Mouse (Mus musculus) lung, postnatal 25 days (tissue): ENCODE results near the gene Plekhb1.
A peak's percentile ranks its signal among the peaks of the same experiment; 100 is the strongest.

Experiments
- DNase-seq: peaks from one replicate; pipeline ENCODE4 v3.0.0; 2022; ENCODE audit warnings: low spot score

The Plekhb1 gene

DNA sequence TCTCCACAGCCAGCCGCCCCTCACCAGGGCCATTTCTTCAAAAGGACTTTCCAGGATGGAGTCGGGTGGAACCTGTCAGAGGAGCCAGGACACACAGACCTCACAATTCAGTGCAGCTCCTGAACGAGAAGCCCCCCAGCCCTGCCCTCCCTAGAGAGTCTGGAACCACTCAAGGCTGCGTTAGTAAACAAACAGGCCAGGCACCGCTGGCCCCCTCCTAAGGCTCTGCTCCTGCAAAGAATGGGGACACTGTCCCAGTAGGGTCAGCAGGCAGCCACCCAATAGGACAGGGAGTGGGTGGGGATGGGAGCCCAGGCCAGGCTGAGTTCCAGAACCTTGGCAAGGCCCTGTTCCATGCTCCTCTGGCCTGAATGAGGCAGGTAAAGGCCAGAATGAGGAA lies 5.5 kb downstream of the Plekhb1 start:
- no peak for DNase-seq

GRCm38 (mm10) chr7:100654441-100654840 lies 7.8 kb downstream of the Plekhb1 start:
- no peak for DNase-seq

- no peak for DNase-seq
These were observed 8.5 kb downstream of the Plekhb1 start for GRCm38 (mm10) chr7:100653480-100654266.

DNA sequence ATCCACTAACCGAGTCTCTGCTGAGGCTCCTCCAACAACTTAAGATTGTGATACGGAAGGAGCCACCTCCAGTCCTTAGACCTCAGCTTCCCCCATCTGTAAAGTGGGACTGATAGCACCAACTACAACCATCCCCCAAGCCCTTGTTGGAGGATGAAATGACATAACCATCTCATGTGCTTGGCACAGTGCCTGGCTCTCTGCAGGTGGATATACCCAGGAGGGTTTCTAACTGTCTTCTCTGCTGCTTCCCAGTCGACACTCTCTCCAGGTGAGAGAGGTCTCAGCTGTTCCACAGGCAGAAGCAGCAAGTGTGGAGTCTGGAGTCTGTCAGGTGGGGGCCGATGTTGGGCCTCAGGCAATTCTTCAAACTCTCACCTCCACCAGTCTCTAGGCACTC lies 11.2 kb downstream of the Plekhb1 start:
- DNase-seq, result no peak

DNA sequence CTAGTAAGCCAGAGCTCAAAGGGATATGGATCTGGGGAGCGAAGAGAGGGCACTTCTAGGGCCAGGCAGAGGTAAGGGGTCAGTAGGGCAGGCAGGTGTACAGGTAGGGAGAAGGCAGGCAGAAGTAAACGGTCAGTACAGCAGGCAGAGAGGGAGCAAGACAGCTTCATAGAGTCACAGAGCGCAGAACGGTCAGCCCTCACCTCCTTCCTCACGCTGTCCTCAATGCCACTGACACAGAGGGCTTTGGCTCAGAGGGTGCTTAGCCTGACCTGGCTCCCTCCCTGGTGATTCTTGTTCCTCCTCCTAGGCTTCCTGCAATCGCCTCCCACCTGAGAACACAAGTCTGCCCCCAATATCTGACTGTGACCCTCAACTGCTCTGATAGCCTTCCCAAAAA lies 11.8 kb downstream of the Plekhb1 start:
- no peak for DNase-seq

DNA sequence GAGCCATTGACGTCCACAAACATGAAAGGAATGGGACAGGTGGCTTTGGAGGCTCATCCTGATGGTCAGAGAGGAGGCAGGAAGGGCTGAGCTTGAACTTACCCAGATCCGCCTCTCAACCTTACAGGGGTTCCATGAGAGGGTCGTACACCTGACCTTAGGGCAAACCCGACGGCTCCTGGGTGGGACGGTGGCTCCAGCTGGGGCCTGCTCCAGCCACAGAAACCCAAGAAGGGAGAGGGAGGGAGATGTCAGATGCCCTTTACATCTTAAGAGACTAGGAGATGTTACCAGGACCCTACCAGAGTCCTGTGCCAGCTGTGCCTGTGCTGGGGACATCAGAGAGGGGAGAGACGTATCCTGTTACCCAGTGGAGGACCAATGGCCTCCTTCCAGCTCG lies 12.4 kb downstream of the Plekhb1 start:
- no peak for DNase-seq

DNA sequence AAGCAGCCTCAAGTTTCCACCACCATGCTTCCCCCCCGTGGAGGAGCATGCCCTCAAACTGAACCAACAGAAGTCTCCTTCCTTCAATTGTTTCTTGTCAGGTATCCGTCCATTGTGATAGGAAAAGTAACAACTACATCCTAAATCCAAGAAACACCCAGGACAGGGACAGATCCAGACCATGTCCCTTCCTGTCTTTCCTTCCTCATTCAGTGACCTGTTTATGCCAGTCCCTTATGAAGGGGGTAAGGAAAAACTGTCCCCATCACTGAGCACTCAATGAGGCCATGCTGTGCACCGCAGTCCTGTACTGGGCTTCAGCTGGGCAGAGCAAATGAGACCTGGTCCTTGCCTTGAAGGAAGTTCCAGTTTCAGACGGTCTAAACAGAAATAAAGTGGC lies 13.1 kb downstream of the Plekhb1 start:
- no peak for DNase-seq

DNA sequence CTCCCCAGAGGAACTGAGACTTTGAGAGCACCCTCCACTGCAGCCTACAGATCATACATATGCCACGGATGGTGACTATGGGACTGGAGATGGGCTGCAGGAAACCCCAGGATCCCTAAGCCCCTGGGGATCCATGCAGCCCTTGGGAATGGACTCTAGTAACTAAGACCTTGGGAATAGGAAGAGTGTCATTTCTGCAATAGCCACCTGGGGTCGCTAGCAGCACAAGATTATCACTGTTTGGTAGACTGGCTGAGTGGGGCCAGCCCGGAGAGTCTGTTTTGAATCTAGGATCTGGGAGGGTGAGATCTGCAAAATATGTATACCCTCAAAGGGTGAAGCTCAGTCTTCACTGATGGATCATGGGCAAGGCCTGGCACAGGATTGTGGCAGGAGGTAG lies 17.1 kb downstream of the Plekhb1 start:
- DNase-seq, result peak; percentile 77

GRCm38 (mm10) chr7:100642413-100642812 lies 19.8 kb downstream of the Plekhb1 start:
- no peak for DNase-seq

- peak; percentile 14 for DNase-seq
These were observed 24.6 kb downstream of the Plekhb1 start for GRCm38 (mm10) chr7:100637657-100638056.

GRCm38 (mm10) chr7:100624538-100624937 lies 37.7 kb downstream of the Plekhb1 start:
- no peak for DNase-seq

GRCm38 (mm10) chr7:100622277-100622676 lies 39.9 kb downstream of the Plekhb1 start:
- DNase-seq, result no peak

DNA sequence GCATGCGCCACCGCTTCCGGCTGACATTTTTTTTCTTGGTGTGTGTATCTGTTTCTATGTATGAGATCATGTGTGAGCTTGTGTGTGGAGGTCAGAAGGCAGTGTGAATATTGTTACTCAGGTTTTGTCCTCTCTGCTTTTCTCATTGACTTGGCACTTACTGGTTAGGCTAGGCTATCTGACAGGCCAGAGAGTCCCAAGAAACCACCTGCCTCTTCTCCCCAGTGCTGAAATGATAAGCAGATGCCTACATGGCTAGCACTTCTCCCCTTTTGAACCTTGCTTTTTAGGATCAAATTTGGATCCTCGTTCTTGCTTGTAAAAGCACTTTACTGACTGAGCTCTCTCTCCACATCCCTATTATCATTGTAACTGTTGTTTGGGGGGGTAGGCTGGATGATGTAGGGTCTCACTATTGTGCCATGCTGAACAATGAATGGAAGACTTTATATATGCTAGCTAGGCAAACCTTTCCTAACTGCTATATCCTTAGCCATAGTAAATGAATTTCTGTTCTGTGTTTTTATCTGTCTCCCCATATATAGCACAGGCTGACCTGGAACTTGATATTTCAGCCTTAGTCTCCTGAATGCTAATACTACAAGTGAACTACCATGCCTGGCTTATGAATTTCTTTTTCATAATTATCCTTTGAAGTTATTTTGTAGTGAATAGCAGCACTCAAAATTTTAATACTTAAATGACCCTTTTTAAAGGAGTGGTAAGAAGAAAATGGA lies 45.9 kb downstream of the Plekhb1 start:
- DNase-seq, result no peak

GRCm38 (mm10) chr7:100608910-100609309 lies 53.3 kb downstream of the Plekhb1 start:
- no peak for DNase-seq

- peak; percentile 28 for DNase-seq
These were observed 54.0 kb downstream of the Plekhb1 start, which contains the start of gene Mrpl48 for GRCm38 (mm10) chr7:100608130-100608741. TSS of gene Mrpl48 (minus strand) at chr7:100608301.

- peak; percentile 98 for DNase-seq
These were observed 54.7 kb downstream of the Plekhb1 start, which contains the start of gene Rab6a for GRCm38 (mm10) chr7:100607214-100608129. TSS of gene Rab6a (plus strand) at chr7:100607410.

DNA sequence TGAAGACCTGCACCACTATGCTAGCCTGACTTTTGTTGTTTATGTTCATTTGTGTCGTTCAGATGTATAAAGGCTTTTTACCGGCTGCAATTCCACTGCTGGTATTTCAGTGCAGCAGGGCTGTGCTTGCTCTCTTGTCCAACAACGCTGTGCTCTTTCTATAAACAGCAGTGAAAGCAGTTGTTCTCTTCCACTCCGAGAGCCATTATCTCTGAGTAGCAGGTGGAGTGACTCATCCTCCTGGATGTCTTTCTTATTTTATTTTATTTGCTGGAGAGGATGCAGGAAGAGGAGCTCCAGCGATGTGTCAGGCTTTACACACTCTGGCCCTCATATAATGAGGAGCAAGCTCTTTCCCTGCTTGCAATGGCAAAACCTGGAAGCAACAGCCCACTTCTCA lies 62.0 kb downstream of the Plekhb1 start:
- no peak for DNase-seq

DNA sequence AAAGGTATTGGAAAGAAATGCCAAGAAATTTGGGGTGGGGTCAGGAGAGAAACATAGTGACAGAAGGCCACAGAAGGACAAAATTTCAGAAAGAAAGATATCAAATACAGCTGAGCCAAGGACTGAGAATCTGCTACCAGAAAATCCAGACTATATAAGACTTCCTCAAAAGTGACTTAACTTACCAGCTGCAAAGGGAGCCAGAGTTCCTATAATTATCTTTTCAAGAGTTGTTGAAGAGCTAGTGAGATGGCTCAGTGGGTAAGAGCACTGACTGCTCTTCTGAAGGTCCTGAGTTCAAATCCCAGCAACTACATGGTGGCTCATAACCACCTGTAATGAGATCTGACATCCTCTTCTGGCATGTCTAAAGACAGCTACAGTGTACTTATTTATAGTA lies 68.9 kb downstream of the Plekhb1 start:
- DNase-seq, result no peak
